Comparison of ENCODE assay signal across 12 mouse cellular contexts in the genomic region with DNA sequence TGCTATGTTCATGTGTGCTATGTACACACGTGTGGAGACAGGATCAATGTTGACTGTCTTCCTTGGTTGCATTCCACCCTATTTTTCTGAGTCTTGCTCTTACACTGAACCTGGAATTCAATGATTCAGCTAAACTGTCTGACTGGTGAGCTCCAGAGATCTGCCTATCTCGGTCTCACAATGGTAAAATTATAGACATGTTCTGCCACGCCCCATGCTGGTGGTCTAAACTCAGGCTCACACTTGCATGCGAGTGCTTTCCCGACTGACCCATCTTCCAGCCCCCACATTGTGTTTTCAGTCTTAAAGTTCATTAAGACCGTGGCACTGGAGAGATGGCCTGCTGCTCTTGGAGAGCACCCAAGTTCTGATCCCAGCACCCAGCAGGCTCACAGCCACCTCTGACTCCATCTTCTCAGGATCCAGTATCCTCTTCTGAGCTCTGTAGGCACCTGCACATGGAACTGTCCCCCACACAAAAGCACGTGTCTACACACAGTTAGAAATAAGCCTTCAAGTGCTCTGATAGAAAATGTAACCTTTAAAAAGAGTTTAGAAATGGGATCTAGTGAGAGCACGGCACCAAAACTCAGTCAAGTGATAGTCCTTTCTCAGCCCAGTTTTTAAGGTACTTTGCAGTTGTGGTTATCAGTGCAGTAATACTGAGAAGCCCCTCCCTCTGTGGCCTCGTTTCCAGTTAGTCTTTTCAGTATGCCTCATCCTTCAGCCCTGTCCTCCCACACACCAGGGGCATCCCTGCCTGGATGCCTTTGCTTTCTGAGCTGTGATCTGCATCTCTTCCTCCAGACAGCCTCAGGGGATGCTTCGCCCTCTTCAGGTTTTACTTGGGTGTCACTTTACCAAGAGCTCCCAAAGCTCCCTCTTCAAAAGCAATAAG. TPM values are rescaled to one million over a fixed set of nuclear protein-coding genes. Genes with fewer than 3 reads are reported as not detected.
DNase-seq lines count a peak whose midpoint lies in the region; ATAC-seq and TF ChIP-seq lines count a peak whose summit lies in the region.
"Had no signal": no experiment of that assay in that cellular context is flagged by ENCODE, and none has a peak within 500 bp of the region (broad histone marks: within the 10 kb centered on the region; RNA-seq: fewer than 3 reads in every experiment).

No protein-coding gene starts in this region.

- TF ChIP-seq CTCF in kidney, postnatal 0 days (IDR thresholded peaks at IDR 0.05; ENCODE audit: low read depth): peak; percentile 30; the same call in 1 of the 2 replicates

- no peak overlapping the region for H3K9ac ChIP-seq in kidney, postnatal 0 days (ENCODE audit: low read depth, low read length)
- no peak overlapping the region for H3K9ac ChIP-seq in liver, embryonic 15.5 days
- H3K9ac ChIP-seq in hindbrain, embryonic 12.5 days: no peak overlapping the region
- H3K9ac ChIP-seq: limb, embryonic 12.5 days had no signal

- 56% methylated on average over 10 of the region's 10 CpGs for WGBS in kidney, postnatal 0 days
- WGBS in liver, embryonic 15.5 days (ENCODE audit: insufficient replicate concordance): 45% methylated on average over 10 of the region's 10 CpGs
- WGBS in hindbrain, embryonic 10.5 days: 81% methylated on average over 10 of the region's 10 CpGs
- WGBS in hindbrain, embryonic 12.5 days: 81% methylated on average over 10 of the region's 10 CpGs

- peaks cover 7% of the 10 kb centered on the region for H3K36me3 ChIP-seq in kidney, postnatal 0 days (ENCODE audit: insufficient read depth, low read length)
- H3K36me3 ChIP-seq in liver, embryonic 15.5 days (replicated peaks): peaks cover 88% of the 10 kb centered on the region
- peaks cover 83% of the 10 kb centered on the region for H3K36me3 ChIP-seq in hindbrain, embryonic 10.5 days
- H3K36me3 ChIP-seq in hindbrain, embryonic 12.5 days: peaks cover 48% of the 10 kb centered on the region

- no peaks in the 10 kb centered on the region for H3K9me3 ChIP-seq in kidney, postnatal 0 days (replicated peaks; ENCODE audit: low read length)
- no peaks in the 10 kb centered on the region for H3K9me3 ChIP-seq in liver, embryonic 15.5 days (replicated peaks)
- no peaks in the 10 kb centered on the region for H3K9me3 ChIP-seq in hindbrain, embryonic 10.5 days
- no peaks in the 10 kb centered on the region for H3K9me3 ChIP-seq in hindbrain, embryonic 12.5 days (replicated peaks)
- H3K9me3 ChIP-seq: limb, embryonic 12.5 days had no signal

- peak; percentile 77 for DNase-seq in kidney, postnatal 0 days (ENCODE audit: low spot score)
- no peak for DNase-seq in kidney, postnatal 36 days
- DNase-seq in Muller cell, postnatal 12 days (ENCODE audit: inconsistent ontology term): peak; percentile 22
- DNase-seq in c-Kit-positive CD71-positive TER-119-positive erythroid progenitor cells, embryonic 14.5 days (ENCODE audit: low spot score): peak; percentile 58
- no peak for DNase-seq in hindbrain, embryonic 10.5 days (ENCODE audit: low spot score)
- DNase-seq: heart, postnatal 14 days; lung, postnatal 10 days had no signal

- H3K4me3 ChIP-seq in kidney, postnatal 0 days (replicated peaks; ENCODE audit: low read depth, low read length): no peak overlapping the region
- no peak overlapping the region for H3K4me3 ChIP-seq in liver, embryonic 15.5 days (replicated peaks)
- no peak overlapping the region for H3K4me3 ChIP-seq in hindbrain, embryonic 10.5 days
- no peak overlapping the region for H3K4me3 ChIP-seq in hindbrain, embryonic 12.5 days
- H3K4me3 ChIP-seq: limb, embryonic 12.5 days had no signal

- no peak overlapping the region for H3K27ac ChIP-seq in kidney, postnatal 0 days
- no peak overlapping the region; the same call in 1 of the 2 replicates for H3K27ac ChIP-seq in liver, embryonic 15.5 days (replicated peaks)
- H3K27ac ChIP-seq in hindbrain, embryonic 10.5 days: no peak overlapping the region
- no peak overlapping the region for H3K27ac ChIP-seq in hindbrain, embryonic 12.5 days
- H3K27ac ChIP-seq: limb, embryonic 12.5 days had no signal

- no peaks in the 10 kb centered on the region for H3K4me1 ChIP-seq in kidney, postnatal 0 days (replicated peaks; ENCODE audit: insufficient read depth, low read length)
- peaks cover 13% of the 10 kb centered on the region for H3K4me1 ChIP-seq in liver, embryonic 15.5 days (replicated peaks)
- H3K4me1 ChIP-seq in hindbrain, embryonic 10.5 days (replicated peaks): no peaks in the 10 kb centered on the region
- no peaks in the 10 kb centered on the region for H3K4me1 ChIP-seq in hindbrain, embryonic 12.5 days
- H3K4me1 ChIP-seq: limb, embryonic 12.5 days had no signal

- peak; percentile 77 for ATAC-seq in kidney, postnatal 0 days (replicated peaks; ENCODE audit: low FRiP score, low read depth)
- ATAC-seq in liver, embryonic 15.5 days (ENCODE audit: insufficient read depth): peak; percentile 69
- ATAC-seq in hindbrain, embryonic 12.5 days (ENCODE audit: low FRiP score): no peak
- ATAC-seq: intestine, embryonic 16.5 days had no signal

- H3K27me3 ChIP-seq in kidney, postnatal 0 days (ENCODE audit: insufficient read depth, low read length): no peaks in the 10 kb centered on the region
- no peaks in the 10 kb centered on the region for H3K27me3 ChIP-seq in liver, embryonic 15.5 days
- no peaks in the 10 kb centered on the region for H3K27me3 ChIP-seq in hindbrain, embryonic 10.5 days (ENCODE audit: insufficient read depth, poor library complexity, severe bottlenecking)
- no peaks in the 10 kb centered on the region for H3K27me3 ChIP-seq in hindbrain, embryonic 12.5 days
- H3K27me3 ChIP-seq: limb, embryonic 12.5 days had no signal

- no peak overlapping the region for H3K4me2 ChIP-seq in kidney, postnatal 0 days (ENCODE audit: low read length)
- no peak overlapping the region for H3K4me2 ChIP-seq in liver, embryonic 15.5 days
- no peak overlapping the region for H3K4me2 ChIP-seq in hindbrain, embryonic 12.5 days (replicated peaks)
- H3K4me2 ChIP-seq: limb, embryonic 12.5 days; midbrain, embryonic 11.5 days had no signal

RNA-seq across cellular contexts. Expression of a gene that starts 37.4 kb away (rescaled TPM):
- polyA plus RNA-seq in kidney, postnatal 0 days (2015; fragmentation: Nextera tagmentation; extraction: Ambion mirVana): 2.6 and 2.7 TPM in 2 replicates
- 1.2 and 1.8 TPM in 2 replicates for polyA plus RNA-seq in liver, embryonic 15.5 days (2015; fragmentation: Nextera tagmentation; extraction: Ambion mirVana)
- polyA plus RNA-seq in hindbrain, embryonic 10.5 days (2016; fragmentation: Nextera tagmentation; extraction: Ambion mirVana): 2.4 and 2.6 TPM in 2 replicates
- 3.5 and 4.3 TPM in 2 replicates for polyA plus RNA-seq in hindbrain, embryonic 12.5 days (2016; fragmentation: Nextera tagmentation; extraction: Ambion mirVana)

Comparison
In these comparisons a context has a peak if more than half of its experiments do, and no peak if none do; other contexts are left out.
1. DNase-seq: peak in kidney, postnatal 0 days (single experiment), Muller cell, postnatal 12 days (single experiment) and c-Kit-positive CD71-positive TER-119-positive erythroid progenitor cells, embryonic 14.5 days (single experiment); none in kidney, postnatal 36 days (0 of 2) and hindbrain, embryonic 10.5 days (single experiment).